Mouse (Mus musculus): ENCODE results near the gene Chic2. TPM values are rescaled to one million over a fixed set of nuclear protein-coding genes. Genes with fewer than 3 reads are reported as not detected.

The Chic2 gene
- 27.9 and 31.6 TPM in 2 replicates for polyA plus RNA-seq (2012; rRNA removed)

DNA sequence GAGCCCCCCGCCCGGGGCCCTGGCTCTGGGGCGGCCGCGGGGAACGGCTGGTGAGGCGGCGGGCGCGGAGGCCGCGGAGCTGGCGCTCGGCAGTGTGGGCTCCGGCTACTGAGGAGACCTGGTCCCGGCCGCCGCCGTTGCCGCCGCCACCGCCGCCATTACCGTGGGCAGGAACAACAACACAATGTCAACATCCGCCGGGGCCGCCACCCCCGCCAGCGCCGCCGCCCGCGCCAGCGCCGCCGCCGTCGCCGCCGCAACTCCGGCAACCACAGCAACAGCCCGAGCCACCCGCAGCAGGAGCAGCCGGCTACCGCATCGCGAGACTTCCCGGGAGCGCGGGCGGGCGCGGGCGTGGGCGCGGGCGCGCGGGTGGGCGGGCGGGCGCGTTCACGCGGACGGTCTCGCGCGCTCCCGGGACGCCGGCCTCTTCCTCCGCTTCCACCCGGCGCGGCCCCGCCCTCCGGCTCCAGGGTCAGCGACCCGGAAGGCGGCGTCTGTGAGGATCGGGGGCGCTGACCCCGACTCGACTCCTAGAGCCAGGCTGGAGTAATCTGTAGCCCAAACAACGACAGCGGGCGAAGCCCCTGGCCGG lies at the start of gene Chic2:
Chic2 (minus strand) TSS at position 465 of the 595 bp plus-strand sequence.
- TF ChIP-seq CTCF (IDR thresholded peaks at IDR 0.05; ENCODE audit: borderline replicate concordance, extremely low read depth, insufficient read depth, insufficient read length): no peak
- TF ChIP-seq POLR2A (IDR thresholded peaks at IDR 0.05; ENCODE audit: borderline replicate concordance, extremely low read depth, insufficient read depth, insufficient read length, poor library complexity, severe bottlenecking): peak; percentile 87
- peak; percentile 91 for DNase-seq (ENCODE audit: low read depth)

DNA sequence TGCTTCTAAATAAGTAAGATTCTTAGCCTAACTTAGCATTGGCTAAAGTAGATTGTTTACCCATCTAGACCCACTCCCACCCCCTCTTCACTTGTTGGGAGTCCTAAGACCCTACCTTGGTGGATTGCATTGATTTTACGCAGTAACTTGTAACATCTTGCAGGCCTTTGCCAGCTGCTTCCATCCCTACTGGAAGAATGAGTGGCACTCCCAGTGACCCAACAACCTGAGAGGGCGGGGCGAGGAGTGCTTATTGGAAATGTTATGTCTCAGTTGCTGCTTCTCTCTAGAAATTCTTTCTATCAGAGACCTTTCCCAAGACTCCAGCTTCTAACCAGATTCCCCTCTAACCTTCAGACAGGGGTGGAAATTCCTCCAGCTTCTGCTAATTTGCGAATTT lies 41.3 kb upstream of the Chic2 start:
- TF ChIP-seq CTCF (IDR thresholded peaks at IDR 0.05; ENCODE audit: borderline replicate concordance, extremely low read depth, insufficient read depth, insufficient read length): no peak
- TF ChIP-seq POLR2A (IDR thresholded peaks at IDR 0.05; ENCODE audit: borderline replicate concordance, extremely low read depth, insufficient read depth, insufficient read length, poor library complexity, severe bottlenecking): no peak
- DNase-seq (ENCODE audit: low read depth): no peak

DNA sequence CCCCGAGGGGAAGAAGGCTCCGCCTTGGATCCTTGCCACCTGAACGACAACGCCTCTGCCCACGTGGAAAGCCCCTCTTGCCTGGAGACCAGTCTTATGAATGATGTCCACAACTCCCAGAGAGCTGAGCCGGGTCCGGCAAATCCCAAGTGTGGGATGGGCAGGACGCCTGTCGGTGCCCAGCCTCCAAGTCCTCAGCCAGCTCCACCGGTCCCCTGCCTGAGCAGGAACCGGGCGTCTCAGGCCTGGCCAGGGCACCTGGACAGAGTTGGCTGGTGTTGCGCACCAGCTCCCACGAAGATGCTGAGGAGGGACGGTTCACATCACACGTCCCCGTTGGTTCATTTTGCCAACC lies 40.9 kb upstream of the Chic2 start:
- no peak for DNase-seq (ENCODE audit: low read depth)
- TF ChIP-seq CTCF (IDR thresholded peaks at IDR 0.05; ENCODE audit: borderline replicate concordance, extremely low read depth, insufficient read depth, insufficient read length): no peak
- TF ChIP-seq POLR2A (IDR thresholded peaks at IDR 0.05; ENCODE audit: borderline replicate concordance, extremely low read depth, insufficient read depth, insufficient read length, poor library complexity, severe bottlenecking): no peak

DNA sequence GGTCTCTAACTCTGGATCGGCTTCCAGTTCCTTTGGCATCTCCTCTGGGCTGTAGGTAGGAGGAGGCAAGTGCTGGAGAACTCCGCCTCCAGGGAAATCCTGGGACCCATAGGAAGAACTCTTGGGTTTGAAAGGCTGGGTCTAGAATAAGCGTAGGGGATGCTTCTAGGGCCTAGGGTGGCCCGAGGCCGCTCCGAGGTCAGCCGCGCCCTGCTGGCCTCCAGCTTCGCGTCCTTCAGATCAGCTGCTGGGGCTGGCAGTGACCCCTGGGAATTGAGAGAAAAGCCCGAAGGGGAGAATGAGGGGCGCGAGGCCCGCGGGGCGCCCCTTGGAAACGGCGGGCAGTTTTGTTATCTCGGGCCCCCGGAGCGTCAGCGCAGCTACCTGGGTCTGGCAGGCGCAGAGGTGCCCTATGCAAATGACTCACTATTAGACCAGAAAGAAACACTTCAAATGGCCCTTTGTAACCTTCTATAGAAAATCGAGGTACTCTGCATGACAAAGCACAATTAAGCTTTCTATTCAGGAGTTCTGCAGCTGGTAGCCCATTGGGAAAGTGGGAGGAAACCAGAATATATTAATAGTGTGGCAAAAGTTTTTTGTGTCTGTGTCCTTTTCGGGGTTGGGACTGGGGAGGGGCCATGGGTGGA lies 40.4 kb upstream of the Chic2 start:
- peak; percentile 82 for DNase-seq (ENCODE audit: low read depth)

DNA sequence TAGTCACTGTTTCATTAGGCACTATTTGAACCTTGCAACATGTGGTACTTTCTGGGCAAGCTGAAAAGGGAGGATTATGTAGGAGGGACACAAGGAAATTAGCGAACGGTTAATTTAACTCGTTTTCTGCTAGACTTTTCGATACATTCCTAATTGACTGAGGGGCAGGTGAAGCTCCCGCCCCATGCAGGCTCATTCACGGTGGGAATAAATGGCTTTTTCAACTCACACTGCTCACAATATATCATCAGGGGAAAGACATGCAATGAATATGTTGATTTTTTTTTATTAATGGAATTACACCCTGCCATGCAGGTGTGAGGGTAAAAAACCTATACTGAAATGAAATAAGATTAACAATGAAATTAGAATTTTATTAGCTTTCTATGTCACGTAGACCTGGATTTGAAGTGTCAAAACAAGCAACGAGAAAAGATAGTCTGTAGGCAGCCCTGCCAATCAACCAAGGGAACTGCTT lies 39.9 kb upstream of the Chic2 start:
- peak; percentile 83 for DNase-seq (ENCODE audit: low read depth)
- TF ChIP-seq POLR2A (IDR thresholded peaks at IDR 0.05; ENCODE audit: borderline replicate concordance, extremely low read depth, insufficient read depth, insufficient read length, poor library complexity, severe bottlenecking): no peak
- no peak for TF ChIP-seq CTCF (IDR thresholded peaks at IDR 0.05; ENCODE audit: borderline replicate concordance, extremely low read depth, insufficient read depth, insufficient read length)

More for the DNA sequence above, 40.4 kb upstream of the Chic2 start:
- TF ChIP-seq POLR2A (IDR thresholded peaks at IDR 0.05; ENCODE audit: borderline replicate concordance, extremely low read depth, insufficient read depth, insufficient read length, poor library complexity, severe bottlenecking): no peak
- no peak for TF ChIP-seq CTCF (IDR thresholded peaks at IDR 0.05; ENCODE audit: borderline replicate concordance, extremely low read depth, insufficient read depth, insufficient read length)

DNA sequence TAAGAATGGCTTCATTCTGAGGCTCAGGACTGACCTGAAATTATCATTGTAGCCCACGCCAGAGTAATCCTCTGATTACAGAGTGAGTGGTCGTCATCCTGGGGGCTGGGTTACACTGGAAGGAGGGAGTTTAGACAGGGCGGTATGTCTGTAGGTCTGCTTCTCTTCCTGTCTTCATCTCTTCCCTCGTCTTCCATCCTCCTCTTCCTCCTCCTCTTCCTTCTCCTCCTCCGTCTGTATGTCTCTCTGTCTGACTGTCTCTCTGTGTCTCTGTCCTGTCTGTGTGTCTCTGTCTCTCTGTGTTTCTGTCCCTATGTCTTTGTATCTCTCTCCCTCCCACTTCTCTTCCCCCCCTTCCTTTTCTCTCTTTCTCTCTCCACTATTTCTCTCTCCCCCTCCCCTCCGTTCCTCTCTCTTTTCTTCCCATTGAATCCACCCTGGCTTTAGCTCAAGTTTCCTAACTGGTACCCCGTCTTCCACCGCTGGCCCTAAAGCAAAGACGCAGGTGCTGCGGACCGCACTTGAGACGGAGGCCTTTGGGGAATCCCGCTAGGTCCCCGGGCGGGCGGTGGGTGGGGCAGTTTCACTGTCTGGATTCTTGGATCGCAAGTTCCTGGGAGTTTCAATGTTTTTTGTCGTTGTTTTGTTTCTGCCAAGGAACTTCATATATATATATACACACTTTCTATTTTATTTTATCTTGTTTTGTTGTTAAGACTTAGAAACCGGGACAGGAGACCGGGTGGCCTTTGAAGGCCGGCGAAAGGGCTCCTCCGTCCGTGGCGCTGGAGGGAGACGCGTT lies 39.2 kb upstream of the Chic2 start:
- TF ChIP-seq POLR2A (IDR thresholded peaks at IDR 0.05; ENCODE audit: borderline replicate concordance, extremely low read depth, insufficient read depth, insufficient read length, poor library complexity, severe bottlenecking) (no peak), CTCF (IDR thresholded peaks at IDR 0.05; ENCODE audit: borderline replicate concordance, extremely low read depth, insufficient read depth, insufficient read length) (no peak)
- DNase-seq (ENCODE audit: low read depth): peak; percentile 47

DNA sequence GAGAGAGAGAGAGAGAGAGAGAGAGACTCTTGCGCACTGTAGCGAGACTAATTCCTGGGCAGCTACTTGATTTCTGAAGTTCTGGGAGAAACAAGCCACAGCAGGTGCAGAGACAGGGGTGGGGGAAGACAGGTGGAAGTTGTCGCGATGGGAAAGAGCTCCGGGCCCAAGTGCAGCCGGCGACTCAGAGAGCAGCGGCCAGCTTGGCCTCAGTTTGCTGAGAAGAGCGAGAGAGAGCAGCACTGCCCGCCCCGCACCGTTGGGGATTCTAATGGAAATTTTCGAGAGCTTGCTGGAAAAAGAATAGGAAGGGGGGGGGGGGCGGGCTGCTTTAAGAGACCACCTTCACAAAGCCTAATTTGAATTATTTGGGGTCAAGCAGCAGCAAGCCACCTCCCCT lies 38.5 kb upstream of the Chic2 start:
- TF ChIP-seq CTCF (IDR thresholded peaks at IDR 0.05; ENCODE audit: borderline replicate concordance, extremely low read depth, insufficient read depth, insufficient read length) (no peak), POLR2A (IDR thresholded peaks at IDR 0.05; ENCODE audit: borderline replicate concordance, extremely low read depth, insufficient read depth, insufficient read length, poor library complexity, severe bottlenecking) (no peak)
- DNase-seq (ENCODE audit: low read depth): peak; percentile 79

DNA sequence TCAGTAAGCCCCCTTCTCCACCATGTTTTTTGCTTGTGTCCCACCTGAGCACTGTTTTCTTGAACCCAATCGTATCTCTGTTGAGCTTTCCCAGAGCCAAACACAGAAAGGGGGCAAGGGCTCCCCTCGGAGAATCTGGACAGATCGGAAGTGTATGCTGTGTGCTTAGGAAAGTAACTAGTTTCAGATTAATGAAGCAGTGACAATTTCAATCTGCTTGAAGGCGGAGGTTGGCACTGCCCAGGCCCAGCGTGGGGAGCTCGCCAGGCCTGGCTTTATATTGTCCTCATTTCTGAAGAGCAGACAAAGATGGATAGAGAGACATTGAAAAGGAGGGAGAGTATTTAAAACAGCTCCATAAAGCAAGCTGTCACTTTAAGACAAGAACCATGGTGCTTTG lies 37.9 kb upstream of the Chic2 start:
- DNase-seq (ENCODE audit: low read depth): peak; percentile 75
- TF ChIP-seq CTCF (IDR thresholded peaks at IDR 0.05; ENCODE audit: borderline replicate concordance, extremely low read depth, insufficient read depth, insufficient read length): no peak
- TF ChIP-seq POLR2A (IDR thresholded peaks at IDR 0.05; ENCODE audit: borderline replicate concordance, extremely low read depth, insufficient read depth, insufficient read length, poor library complexity, severe bottlenecking): no peak

DNA sequence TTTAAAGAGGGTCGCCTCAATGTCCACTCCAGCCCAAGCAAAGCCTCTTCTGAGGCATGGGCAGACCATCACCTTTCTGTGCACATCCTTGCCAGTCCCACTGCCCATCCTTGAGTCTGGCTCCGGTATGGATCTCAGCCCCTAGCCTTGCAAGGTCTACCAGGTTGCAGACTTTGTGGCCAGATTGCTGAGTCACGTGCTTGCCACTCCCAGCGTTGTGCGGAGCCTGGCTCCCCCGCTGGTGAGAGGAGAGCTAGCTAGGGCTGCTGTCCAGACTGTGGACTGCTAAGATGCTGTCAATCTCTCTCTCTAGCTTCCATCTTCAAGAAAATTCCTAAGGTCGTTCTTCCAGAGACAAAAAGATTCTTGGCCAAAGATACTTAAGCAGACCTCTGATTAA lies 35.0 kb upstream of the Chic2 start:
- peak; percentile 13; the same call in 1 of the 2 replicates for TF ChIP-seq CTCF (IDR thresholded peaks at IDR 0.05; ENCODE audit: borderline replicate concordance, extremely low read depth, insufficient read depth, insufficient read length)
- TF ChIP-seq POLR2A (IDR thresholded peaks at IDR 0.05; ENCODE audit: borderline replicate concordance, extremely low read depth, insufficient read depth, insufficient read length, poor library complexity, severe bottlenecking): no peak
- DNase-seq (ENCODE audit: low read depth): peak; percentile 30

DNA sequence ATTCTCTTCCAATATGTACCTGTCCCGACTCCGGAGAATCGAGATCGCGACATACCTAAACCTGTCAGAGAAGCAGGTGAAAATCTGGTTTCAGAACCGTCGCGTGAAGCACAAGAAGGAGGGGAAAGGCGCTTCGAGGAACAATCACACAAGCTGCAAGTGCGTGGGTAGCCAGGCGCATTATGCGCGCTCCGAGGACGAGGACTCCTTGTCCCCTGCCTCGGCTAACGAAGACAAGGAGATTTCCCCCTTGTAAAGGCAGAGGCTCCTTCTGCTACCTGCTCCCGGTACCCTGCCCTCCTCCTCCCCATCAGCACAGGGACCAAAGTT lies 32.4 kb upstream of the Chic2 start:
- DNase-seq (ENCODE audit: low read depth): peak; percentile 42
- TF ChIP-seq CTCF (IDR thresholded peaks at IDR 0.05; ENCODE audit: borderline replicate concordance, extremely low read depth, insufficient read depth, insufficient read length) (no peak), POLR2A (IDR thresholded peaks at IDR 0.05; ENCODE audit: borderline replicate concordance, extremely low read depth, insufficient read depth, insufficient read length, poor library complexity, severe bottlenecking) (no peak)

DNA sequence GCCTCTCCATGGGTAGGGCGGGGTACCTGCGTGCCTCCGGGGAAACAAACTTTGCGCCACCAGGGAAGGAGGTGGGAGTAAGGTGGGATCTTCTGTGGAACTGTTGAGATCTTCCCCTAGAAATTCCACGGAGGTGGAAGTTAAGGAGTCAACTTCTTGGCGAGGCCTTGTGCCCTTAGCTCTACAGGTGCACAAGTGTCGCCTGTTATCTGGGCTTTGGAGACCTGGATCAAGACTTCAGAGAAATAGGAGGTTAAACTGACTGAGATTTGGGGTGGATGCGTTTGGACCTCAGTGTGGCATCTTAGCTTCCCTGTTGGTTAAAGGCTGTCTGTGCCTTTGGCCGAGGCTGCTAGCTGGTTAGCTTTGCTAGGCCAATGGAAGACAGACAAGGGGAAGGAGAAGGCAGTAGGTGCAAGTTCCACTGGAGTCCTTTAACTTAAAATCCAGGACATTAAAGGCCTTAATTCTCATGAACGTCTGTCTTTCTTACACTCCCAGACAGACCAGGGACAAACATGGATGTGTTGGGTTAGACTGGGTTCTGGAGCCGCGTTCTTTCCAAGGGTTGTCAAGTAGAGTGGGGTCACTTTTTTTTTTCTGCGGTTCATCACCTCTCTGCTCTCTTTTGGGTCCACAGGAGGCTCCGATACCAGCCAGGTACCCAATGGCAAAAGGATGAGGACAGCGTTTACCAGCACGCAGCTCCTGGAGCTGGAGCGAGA lies 31.9 kb upstream of the Chic2 start:
- TF ChIP-seq POLR2A (IDR thresholded peaks at IDR 0.05; ENCODE audit: borderline replicate concordance, extremely low read depth, insufficient read depth, insufficient read length, poor library complexity, severe bottlenecking) (no peak), CTCF (IDR thresholded peaks at IDR 0.05; ENCODE audit: borderline replicate concordance, extremely low read depth, insufficient read depth, insufficient read length) (no peak)

More for the DNA sequence above, 31.9 kb upstream of the Chic2 start:
- DNase-seq (ENCODE audit: low read depth): no peak
